Mouse (Mus musculus) bone marrow macrophage, adult 2 months (primary cell): ENCODE measurements around the gene Ctxn1.
A peak's percentile ranks its signal among the peaks of the same experiment; 100 is the strongest.

Experiments used
- CTCF ChIP-seq: IDR thresholded peaks from 2 replicates; pipeline ENCODE4 v1.5.1; 2012; ENCODE audit warnings: low read depth, mild to moderate bottlenecking, low read length, moderate library complexity
- POLR2A ChIP-seq: IDR thresholded peaks from 2 replicates; pipeline ENCODE4 v1.6.1; 2012; ENCODE audit warnings: mild to moderate bottlenecking, low read depth, low read length, borderline replicate concordance

DNA sequence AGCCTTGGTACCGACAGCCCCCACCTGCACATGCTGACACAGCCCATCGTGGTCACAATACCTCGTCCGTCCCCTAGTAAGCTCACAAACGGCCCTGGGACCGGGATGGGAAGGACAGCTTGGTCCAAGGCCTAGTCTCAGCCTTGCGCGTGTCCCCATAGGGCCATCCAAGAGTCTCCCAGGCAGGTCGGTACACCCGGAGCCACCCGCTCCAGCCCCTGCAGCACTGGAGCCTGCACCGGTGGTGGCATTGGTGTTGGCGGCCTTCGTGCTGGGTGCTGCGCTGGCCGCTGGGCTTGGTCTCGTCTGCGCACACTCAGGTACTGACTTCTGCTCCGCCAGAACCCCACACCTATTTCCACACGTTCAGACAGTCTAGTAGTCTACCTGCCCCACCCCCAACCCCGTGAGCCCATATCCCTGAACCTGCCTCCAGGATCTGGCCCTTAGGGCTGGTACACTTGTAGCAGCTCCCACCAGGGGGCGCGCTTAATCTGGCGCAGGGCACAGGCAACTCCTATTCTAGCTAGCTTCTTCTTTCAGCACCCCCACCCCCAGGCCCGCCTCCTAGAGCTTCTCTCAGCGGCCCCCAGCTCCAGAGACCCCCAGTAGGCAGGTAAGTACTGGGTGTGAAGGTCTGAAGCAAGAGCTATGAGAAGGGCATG is 8.6 kb downstream of the Ctxn1 start:
- TF ChIP-seq CTCF (peak; percentile 84), POLR2A (no peak)
